19 mouse cellular contexts compared by ENCODE assay signal in the genomic region with DNA sequence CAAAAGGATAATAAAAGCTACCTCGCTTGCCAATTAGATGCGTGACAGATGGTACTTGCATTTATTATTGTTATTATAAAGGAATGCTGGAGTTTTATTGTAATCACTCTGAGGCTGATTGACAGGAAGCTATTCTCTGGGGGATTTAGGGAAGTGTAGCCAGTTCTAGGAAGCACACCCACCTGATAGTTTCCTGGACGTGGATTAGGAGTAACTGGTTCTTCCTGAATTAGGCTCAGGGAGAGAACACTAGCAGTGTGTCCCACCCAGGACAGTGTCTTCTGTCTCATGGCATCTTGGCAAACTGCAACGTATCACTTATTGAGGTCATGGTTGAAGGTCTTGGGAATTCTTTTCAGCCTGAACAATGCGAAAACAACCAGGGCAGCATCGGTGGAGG.
A peak's percentile ranks its signal among the peaks of the same experiment; 100 is the strongest.
DNase-seq lines count a peak whose midpoint lies in the region; ATAC-seq and TF ChIP-seq lines count a peak whose summit lies in the region.
"Had no signal": no experiment of that assay in that cellular context is flagged by ENCODE, and none has a peak within 500 bp of the region (broad histone marks: within the 10 kb centered on the region; RNA-seq: fewer than 3 reads in every experiment).

No protein-coding gene starts in this region.

- H3K27ac ChIP-seq in heart, embryonic 12.5 days (ENCODE audit: poor library complexity, severe bottlenecking) = no peak overlapping the region
- H3K27ac ChIP-seq in heart, postnatal 0 days (ENCODE audit: low read depth) = no peak overlapping the region
- H3K27ac ChIP-seq in heart, embryonic 10.5 days = no peak overlapping the region
- no peak overlapping the region for H3K27ac ChIP-seq in neural tube, embryonic 14.5 days (ENCODE audit: low read depth, low read length)
- H3K27ac ChIP-seq: embryonic facial prominence, embryonic 12.5 days; forebrain, embryonic 13.5 days; hindbrain, embryonic 10.5 days; hindbrain, embryonic 14.5 days; intestine, embryonic 15.5 days had no signal

- peaks cover 3% of the 10 kb centered on the region; the same call in 1 of the 2 replicates for H3K4me1 ChIP-seq in heart, embryonic 12.5 days (replicated peaks)
- no peaks in the 10 kb centered on the region; the same call in 1 of the 2 replicates for H3K4me1 ChIP-seq in heart, postnatal 0 days (ENCODE audit: control insufficient read depth, insufficient read depth)
- H3K4me1 ChIP-seq in heart, embryonic 10.5 days = no peaks in the 10 kb centered on the region
- H3K4me1 ChIP-seq in neural tube, embryonic 14.5 days (ENCODE audit: control insufficient read depth, insufficient read depth, low read length) = no peaks in the 10 kb centered on the region
- H3K4me1 ChIP-seq: embryonic facial prominence, embryonic 12.5 days; intestine, embryonic 15.5 days had no signal

- DNase-seq in heart, adult 11 months = peak; percentile 93
- no peak for DNase-seq in heart, postnatal 0 days (ENCODE audit: low spot score)
- DNase-seq in heart, embryonic 10.5 days (ENCODE audit: low spot score) = no peak
- no peak for DNase-seq in neural tube, embryonic 10.5 days (ENCODE audit: extremely low spot score, low spot score)
- DNase-seq in skeletal muscle tissue, adult 2 months (ENCODE audit: low read depth, low spot score) = peak; percentile 14
- DNase-seq in layer of hippocampus, adult 9-10 months (ENCODE audit: low spot score) = no peak
- DNase-seq: adrenal gland, adult 2 months; adrenal gland, postnatal 25 days; cerebellum, adult 2 months; cerebellum, postnatal 10 days; gastrocnemius, postnatal 10 days had no signal

- TF ChIP-seq CTCF in heart, postnatal 0 days (IDR thresholded peaks at IDR 0.05; ENCODE audit: low read depth) = no peak

- H3K4me2 ChIP-seq in heart, embryonic 12.5 days = no peak overlapping the region
- no peak overlapping the region for H3K4me2 ChIP-seq in heart, postnatal 0 days (ENCODE audit: low read depth, low read length)
- no peak overlapping the region for H3K4me2 ChIP-seq in neural tube, embryonic 14.5 days (ENCODE audit: low read depth, low read length)
- H3K4me2 ChIP-seq: embryonic facial prominence, embryonic 12.5 days; forebrain, embryonic 13.5 days; heart, embryonic 11.5 days; hindbrain, embryonic 14.5 days; intestine, embryonic 15.5 days had no signal

- H3K9ac ChIP-seq in heart, embryonic 12.5 days = no peak overlapping the region
- no peak overlapping the region for H3K9ac ChIP-seq in heart, postnatal 0 days (replicated peaks; ENCODE audit: low read depth, low read length)
- no peak overlapping the region for H3K9ac ChIP-seq in neural tube, embryonic 14.5 days (replicated peaks; ENCODE audit: low read depth, low read length)
- H3K9ac ChIP-seq: embryonic facial prominence, embryonic 12.5 days; forebrain, embryonic 13.5 days; hindbrain, embryonic 14.5 days; intestine, embryonic 15.5 days had no signal

- ATAC-seq in heart, embryonic 12.5 days (ENCODE audit: insufficient number of reproducible peaks, low FRiP score) = no peak
- ATAC-seq in heart, postnatal 0 days (ENCODE audit: insufficient read depth, low read depth) = 0 out of 2 replicates have a peak, but pooled peaks have one; percentile 11
- peak; percentile 46; the same call in 1 of the 2 replicates for ATAC-seq in neural tube, embryonic 14.5 days (ENCODE audit: low read depth)
- ATAC-seq: forebrain, embryonic 13.5 days; intestine, embryonic 15.5 days had no signal

- H3K9me3 ChIP-seq in heart, embryonic 12.5 days (replicated peaks) = no peaks in the 10 kb centered on the region
- no peaks in the 10 kb centered on the region for H3K9me3 ChIP-seq in heart, postnatal 0 days (replicated peaks; ENCODE audit: control insufficient read depth, low read length)
- H3K9me3 ChIP-seq in heart, embryonic 10.5 days = no peaks in the 10 kb centered on the region
- no peaks in the 10 kb centered on the region for H3K9me3 ChIP-seq in neural tube, embryonic 14.5 days (ENCODE audit: control insufficient read depth, low read length)
- H3K9me3 ChIP-seq: embryonic facial prominence, embryonic 12.5 days; forebrain, embryonic 13.5 days; hindbrain, embryonic 10.5 days; intestine, embryonic 15.5 days had no signal

- no peaks in the 10 kb centered on the region for H3K27me3 ChIP-seq in heart, embryonic 12.5 days (replicated peaks)
- H3K27me3 ChIP-seq in heart, postnatal 0 days (ENCODE audit: control insufficient read depth, insufficient read depth, low read length) = no peaks in the 10 kb centered on the region
- H3K27me3 ChIP-seq in heart, embryonic 10.5 days (ENCODE audit: insufficient read depth, poor library complexity, severe bottlenecking) = no peaks in the 10 kb centered on the region
- no peaks in the 10 kb centered on the region for H3K27me3 ChIP-seq in neural tube, embryonic 14.5 days (ENCODE audit: control insufficient read depth, insufficient read depth, low read length)
- H3K27me3 ChIP-seq: embryonic facial prominence, embryonic 12.5 days; forebrain, embryonic 13.5 days; intestine, embryonic 15.5 days had no signal

- H3K4me3 ChIP-seq in heart, embryonic 12.5 days = no peak overlapping the region
- H3K4me3 ChIP-seq in heart, postnatal 0 days (ENCODE audit: low read depth, low read length) = no peak overlapping the region
- H3K4me3 ChIP-seq in heart, embryonic 10.5 days = no peak overlapping the region
- no peak overlapping the region for H3K4me3 ChIP-seq in neural tube, embryonic 14.5 days (ENCODE audit: low read depth, low read length)
- H3K4me3 ChIP-seq: embryonic facial prominence, embryonic 12.5 days; forebrain, embryonic 13.5 days; hindbrain, embryonic 10.5 days; intestine, embryonic 15.5 days had no signal

- no peaks in the 10 kb centered on the region for H3K36me3 ChIP-seq in heart, embryonic 12.5 days
- no peaks in the 10 kb centered on the region for H3K36me3 ChIP-seq in heart, postnatal 0 days (replicated peaks; ENCODE audit: control insufficient read depth, insufficient read depth, low read length)
- H3K36me3 ChIP-seq in heart, embryonic 10.5 days = no peaks in the 10 kb centered on the region
- no peaks in the 10 kb centered on the region for H3K36me3 ChIP-seq in neural tube, embryonic 14.5 days (ENCODE audit: control insufficient read depth, insufficient read depth, low read length)
- H3K36me3 ChIP-seq: embryonic facial prominence, embryonic 12.5 days; hindbrain, embryonic 10.5 days; intestine, embryonic 15.5 days had no signal

- WGBS in heart, embryonic 12.5 days = 74% methylated on average over 6 of the region's 6 CpGs
- 58% methylated on average over 6 of the region's 6 CpGs for WGBS in heart, postnatal 0 days
- 73% methylated on average over 6 of the region's 6 CpGs for WGBS in heart, embryonic 10.5 days
- 57% methylated on average over 6 of the region's 6 CpGs for WGBS in neural tube, embryonic 14.5 days

- TF ChIP-seq EP300 in heart, postnatal 0 days (IDR thresholded peaks at IDR 0.05; ENCODE audit: low read depth) = no peak

Comparison
In these comparisons a context has a peak if more than half of its experiments do, and no peak if none do; other contexts are left out.
1. DNase-seq: peak in heart, adult 11 months (single experiment) and skeletal muscle tissue, adult 2 months (single experiment); none in heart, postnatal 0 days (single experiment), heart, embryonic 10.5 days (single experiment), neural tube, embryonic 10.5 days (single experiment) and layer of hippocampus, adult 9-10 months (single experiment).